Mouse (Mus musculus) forebrain, embryonic 10.5 days (tissue): Measurements from ENCODE around the gene Lrig2. TPM values are rescaled to one million over a fixed set of nuclear protein-coding genes. Genes with fewer than 3 reads are reported as not detected.
"Not testable (repeated sequence)": the region's sequence is repeated elsewhere in the genome, so short reads cannot be mapped to it uniquely, and the experiment has no call there.

ENCODE experiments used
- DNase-seq: peaks from one replicate; pipeline ENCODE4 v3.0.0-alpha.2; 2017; ENCODE audit warnings: low spot score; ENCODE audit errors: extremely low spot score
- H3K27ac ChIP-seq: fragments of 300-500 bp; sonication (generic); 2 replicates; pipeline ENCODE4 v1.5.1; 2016; ENCODE audit warnings: mild to moderate bottlenecking
- H3K27me3 ChIP-seq: fragments of 300-500 bp; sonication (generic); 2 replicates; pipeline ENCODE4 v1.6.1; 2016; ENCODE audit warnings: mild to moderate bottlenecking; ENCODE audit not compliant: poor library complexity, severe bottlenecking
- H3K36me3 ChIP-seq: fragments of 300-500 bp; sonication (generic); replicated peaks from 2 replicates; pipeline ENCODE4 v1.6.1; 2016; ENCODE audit warnings: mild to moderate bottlenecking, moderate library complexity
- H3K4me1 ChIP-seq: fragments of 300-500 bp; sonication (generic); 2 replicates; pipeline ENCODE4 v1.6.1; 2016
- H3K4me3 ChIP-seq: fragments of 300-500 bp; sonication (generic); 2 replicates; pipeline ENCODE4 v1.5.1; 2016; ENCODE audit warnings: mild to moderate bottlenecking, moderate library complexity
- H3K9me3 ChIP-seq: fragments of 300-500 bp; sonication (generic); 2 replicates; pipeline ENCODE4 v1.6.1; 2016; ENCODE audit warnings: mild to moderate bottlenecking, moderate library complexity
- WGBS: fragments of 180-500 bp; shearing (Covaris S2); methylation state at CpG from one replicate; pipeline ENCODE4 v1.1.7; 2016; 5-methylcytosine and 5-hydroxymethylcytosine counted together
- polyA plus RNA-seq: library from polyadenylated mRNA; unstranded; fragments of >200 nt; fragmentation: Nextera tagmentation; extraction: Ambion mirVana; gene quantifications from 2 replicates; pipeline ENCODE4 v1.2.1, GENCODE M21; 2016

The Lrig2 gene
- polyA plus RNA-seq, 1 experiment from 2014 or later: 15.1 TPM

- DNase-seq: peak; percentile 94
- H3K9me3 ChIP-seq: no peaks in the 10 kb centered on the region
- no peaks in the 10 kb centered on the region for H3K36me3 ChIP-seq
- H3K27ac ChIP-seq: peak overlapping the region; percentile 90
- H3K4me1 ChIP-seq: peaks cover 18% of the 10 kb centered on the region
- no peaks in the 10 kb centered on the region for H3K27me3 ChIP-seq
- H3K4me3 ChIP-seq: peak overlapping the region; percentile 26; the same call in 1 of the 2 replicates
- WGBS: 20% methylated on average over 15 of the region's 15 CpGs
Measured at GRCm38 (mm10) chr3:104441870-104442283, 69.8 kb downstream of the Lrig2 start.

DNA sequence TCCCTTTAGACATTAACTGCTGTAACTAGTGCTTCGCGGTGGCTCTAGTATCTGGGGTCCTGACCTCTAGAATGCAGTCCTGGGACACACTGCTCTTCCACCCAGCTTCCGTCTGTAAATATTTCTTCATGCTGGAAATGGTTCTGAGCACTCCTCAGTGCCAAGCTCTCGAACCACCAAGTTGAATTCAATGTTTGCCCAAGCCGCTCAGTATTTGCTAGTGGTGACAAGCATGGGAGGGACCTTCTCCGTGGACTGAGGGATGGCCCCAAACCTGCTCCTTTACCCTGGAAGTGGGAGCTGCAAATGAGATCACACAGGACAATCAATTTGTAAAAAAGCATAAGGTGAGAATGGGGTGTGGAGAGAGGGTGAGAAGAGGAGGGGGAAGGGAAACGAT is 70.3 kb downstream of the Lrig2 start:
- Histone ChIP-seq H3K4me3 (no peak overlapping the region; the same call in 1 of the 2 replicates), H3K27me3 (no peaks in the 10 kb centered on the region), H3K9me3 (no peaks in the 10 kb centered on the region), H3K4me1 (peaks cover 18% of the 10 kb centered on the region), H3K27ac (peak overlapping the region; percentile 90), H3K36me3 (no peaks in the 10 kb centered on the region)
- DNase-seq: no peak
- WGBS: 88% methylated on average over 7 of the region's 7 CpGs

DNA sequence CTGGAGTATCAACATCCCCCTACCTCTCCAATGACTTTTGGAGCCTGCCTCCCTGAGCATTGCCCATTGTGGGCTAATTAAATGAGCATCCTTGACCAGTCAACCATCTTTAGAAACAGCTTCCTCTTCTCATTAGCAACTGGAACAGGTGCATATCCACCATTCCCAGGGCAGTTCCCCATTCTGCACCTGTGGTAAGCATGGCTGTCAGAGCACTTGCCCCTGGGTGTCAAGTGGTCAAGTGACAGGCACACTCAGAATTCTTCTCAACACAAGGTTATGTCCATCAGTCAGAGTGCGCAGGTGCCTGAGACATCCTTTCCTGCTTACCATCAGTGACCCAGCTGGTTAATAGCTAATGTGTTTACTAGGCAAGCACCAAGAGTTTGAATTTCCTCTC is 72.9 kb downstream of the Lrig2 start:
- H3K4me1 ChIP-seq: peaks cover 28% of the 10 kb centered on the region
- no peak overlapping the region for H3K4me3 ChIP-seq
- no peaks in the 10 kb centered on the region for H3K9me3 ChIP-seq
- H3K36me3 ChIP-seq: no peaks in the 10 kb centered on the region
- 93% methylated on average over 1 of the region's 1 CpGs for WGBS
- H3K27me3 ChIP-seq: no peaks in the 10 kb centered on the region
- H3K27ac ChIP-seq: no peak overlapping the region
- no peak for DNase-seq

- 56% methylated on average over 7 of the region's 7 CpGs for WGBS
- H3K36me3 ChIP-seq: no peaks in the 10 kb centered on the region
- no peak for DNase-seq
Measured at GRCm38 (mm10) chr3:104437576-104437975, 74.1 kb downstream of the Lrig2 start.

GRCm38 (mm10) chr3:104435947-104436346 is 75.8 kb downstream of the Lrig2 start:
- no peak overlapping the region for H3K27ac ChIP-seq
- 94% methylated on average over 3 of the region's 3 CpGs for WGBS

More at GRCm38 (mm10) chr3:104437576-104437975, 74.1 kb downstream of the Lrig2 start:
- Histone ChIP-seq H3K9me3 (no peaks in the 10 kb centered on the region), H3K4me3 (no peak overlapping the region), H3K4me1 (peaks cover 31% of the 10 kb centered on the region), H3K27ac (no peak overlapping the region), H3K27me3 (no peaks in the 10 kb centered on the region)

GRCm38 (mm10) chr3:104434246-104434696 is 77.4 kb downstream of the Lrig2 start:
- H3K4me1 ChIP-seq: peaks cover 30% of the 10 kb centered on the region
- no peaks in the 10 kb centered on the region for H3K9me3 ChIP-seq
- peak overlapping the region; percentile 41 for H3K4me3 ChIP-seq
- no peaks in the 10 kb centered on the region for H3K27me3 ChIP-seq
- DNase-seq: no peak
- peak overlapping the region; percentile 40; the same call in 1 of the 2 replicates for H3K27ac ChIP-seq
- no peaks in the 10 kb centered on the region for H3K36me3 ChIP-seq
- 9% methylated on average over 9 of the region's 9 CpGs for WGBS

More at GRCm38 (mm10) chr3:104435947-104436346, 75.8 kb downstream of the Lrig2 start:
- peaks cover 28% of the 10 kb centered on the region for H3K4me1 ChIP-seq
- H3K36me3 ChIP-seq: no peaks in the 10 kb centered on the region
- H3K9me3 ChIP-seq: no peaks in the 10 kb centered on the region
- no peak overlapping the region for H3K4me3 ChIP-seq
- DNase-seq: no peak
- no peaks in the 10 kb centered on the region for H3K27me3 ChIP-seq

GRCm38 (mm10) chr3:104432651-104433050 is 79.1 kb downstream of the Lrig2 start:
- Histone ChIP-seq H3K4me3 (no peak overlapping the region), H3K36me3 (no peaks in the 10 kb centered on the region), H3K4me1 (peaks cover 30% of the 10 kb centered on the region), H3K27me3 (no peaks in the 10 kb centered on the region), H3K27ac (no peak overlapping the region), H3K9me3 (no peaks in the 10 kb centered on the region)
- no peak for DNase-seq
- WGBS: 87% methylated on average over 6 of the region's 6 CpGs

DNA sequence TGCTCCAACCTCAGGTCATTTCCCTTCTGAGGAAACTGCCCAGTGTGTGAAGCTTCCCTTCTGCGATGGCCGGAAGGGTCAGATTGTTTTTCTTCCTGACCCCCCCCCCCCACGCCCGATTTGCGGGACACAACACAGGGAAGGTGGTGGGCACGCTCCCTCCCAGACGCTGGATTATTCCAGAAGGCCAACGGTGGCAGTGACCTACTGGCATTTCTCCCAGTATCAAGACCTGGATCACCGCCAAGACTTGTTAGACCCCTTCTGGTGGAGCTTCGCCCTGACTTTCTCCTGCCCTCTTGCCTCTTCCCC is 79.9 kb downstream of the Lrig2 start:
- no peak overlapping the region for H3K4me3 ChIP-seq
- no peak for DNase-seq
- no peaks in the 10 kb centered on the region for H3K36me3 ChIP-seq
- H3K27ac ChIP-seq: peak overlapping the region; percentile 30; the same call in 1 of the 2 replicates
- no peaks in the 10 kb centered on the region for H3K27me3 ChIP-seq
- no peaks in the 10 kb centered on the region for H3K9me3 ChIP-seq
- peaks cover 27% of the 10 kb centered on the region for H3K4me1 ChIP-seq
- WGBS: 47% methylated on average over 10 of the region's 10 CpGs

DNA sequence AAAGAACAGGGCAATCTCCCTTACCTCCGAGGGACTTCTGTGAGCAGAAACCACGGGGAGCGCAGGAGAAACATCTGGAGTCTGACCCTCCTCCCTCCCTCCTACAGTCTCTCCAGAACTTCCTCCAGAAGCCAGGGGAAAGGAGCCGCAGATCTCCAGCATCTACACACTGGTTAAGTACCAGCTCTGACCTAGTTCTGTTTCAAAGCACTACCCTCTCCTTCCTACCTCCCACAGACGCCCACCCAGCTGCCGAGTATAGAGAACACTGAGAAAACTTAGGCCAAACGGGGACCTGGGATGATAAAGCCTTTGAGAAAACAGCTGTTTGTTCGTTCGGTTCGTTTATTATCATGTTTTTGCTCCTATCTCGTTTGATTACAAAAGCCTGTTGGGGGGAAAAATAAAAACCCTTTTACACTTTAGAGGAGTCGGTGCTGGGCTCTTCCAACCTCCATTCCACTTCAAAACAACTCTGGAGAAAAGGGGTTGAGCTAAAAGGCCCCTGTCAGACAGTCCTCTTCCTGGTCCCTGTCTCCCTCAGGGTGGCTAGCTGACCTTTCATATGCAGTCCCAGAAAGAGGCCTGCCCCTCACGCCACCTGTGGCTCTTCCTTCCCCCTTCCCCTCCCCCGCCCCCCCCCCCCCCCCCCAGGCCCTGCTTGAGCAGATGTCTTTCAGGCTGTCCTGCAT is 80.4 kb downstream of the Lrig2 start:
- 32% methylated on average over 13 of the region's 14 CpGs for WGBS
- Histone ChIP-seq H3K4me1 (peaks cover 27% of the 10 kb centered on the region), H3K27me3 (no peaks in the 10 kb centered on the region), H3K27ac (no peak overlapping the region), H3K9me3 (no peaks in the 10 kb centered on the region), H3K4me3 (no peak overlapping the region), H3K36me3 (no peaks in the 10 kb centered on the region)
- DNase-seq: no peak

- not testable (repeated sequence) for DNase-seq, H3K4me3 ChIP-seq, H3K27ac ChIP-seq, H3K9me3 ChIP-seq, H3K27me3 ChIP-seq, H3K36me3 ChIP-seq
- 97% methylated on average over 2 of the region's 2 CpGs for WGBS
- peaks cover 19% of the 10 kb centered on the region for H3K4me1 ChIP-seq
Measured at GRCm38 (mm10) chr3:104427354-104427753, 84.4 kb downstream of the Lrig2 start.

GRCm38 (mm10) chr3:104424346-104424745 is 87.4 kb downstream of the Lrig2 start:
- Histone ChIP-seq H3K27me3 (no peaks in the 10 kb centered on the region), H3K27ac (no peak overlapping the region), H3K4me1 (0 out of 2 replicates have a peak, but pooled peaks cover 5% of the 10 kb centered on the region), H3K36me3 (no peaks in the 10 kb centered on the region), H3K4me3 (no peak overlapping the region), H3K9me3 (no peaks in the 10 kb centered on the region)
- DNase-seq: no peak
- 88% methylated on average over 7 of the region's 7 CpGs for WGBS

GRCm38 (mm10) chr3:104420929-104421328 is 90.8 kb downstream of the Lrig2 start:
- Histone ChIP-seq H3K27me3 (no peaks in the 10 kb centered on the region), H3K27ac (no peak overlapping the region), H3K9me3 (no peaks in the 10 kb centered on the region), H3K36me3 (no peaks in the 10 kb centered on the region), H3K4me1 (0 out of 2 replicates have a peak, but pooled peaks cover 5% of the 10 kb centered on the region), H3K4me3 (no peak overlapping the region)
- DNase-seq: no peak
- 95% methylated on average over 7 of the region's 7 CpGs for WGBS

DNA sequence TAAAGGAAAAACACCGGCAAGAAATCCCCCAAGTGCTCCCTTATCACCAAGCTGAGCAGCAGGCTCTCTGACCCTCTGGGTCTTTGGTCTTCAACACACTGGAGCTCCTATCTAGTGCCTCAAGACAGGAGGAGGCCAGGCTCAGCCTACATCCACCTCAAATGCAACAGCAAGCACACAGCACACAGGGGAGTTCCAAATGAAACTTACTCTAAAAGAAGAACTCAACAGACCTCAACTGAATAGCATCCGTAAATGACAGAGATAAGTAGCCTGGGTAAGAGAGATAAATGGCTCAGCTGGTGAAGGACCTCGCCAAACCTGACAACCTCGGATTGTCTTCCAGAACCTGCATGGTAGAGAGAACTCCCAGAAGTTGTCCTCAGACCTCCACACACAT is 91.7 kb downstream of the Lrig2 start:
- Histone ChIP-seq H3K4me1 (0 out of 2 replicates have a peak, but pooled peaks cover 5% of the 10 kb centered on the region), H3K9me3 (no peaks in the 10 kb centered on the region), H3K36me3 (no peaks in the 10 kb centered on the region), H3K4me3 (no peak overlapping the region), H3K27ac (no peak overlapping the region), H3K27me3 (no peaks in the 10 kb centered on the region)
- DNase-seq: no peak
- 90% methylated on average over 4 of the region's 4 CpGs for WGBS
